Mouse (Mus musculus): ENCODE data around the gene Eno2.
"Not testable (repeated sequence)": the region's sequence is repeated elsewhere in the genome, so short reads cannot be mapped to it uniquely, and the experiment has no call there.

DNA sequence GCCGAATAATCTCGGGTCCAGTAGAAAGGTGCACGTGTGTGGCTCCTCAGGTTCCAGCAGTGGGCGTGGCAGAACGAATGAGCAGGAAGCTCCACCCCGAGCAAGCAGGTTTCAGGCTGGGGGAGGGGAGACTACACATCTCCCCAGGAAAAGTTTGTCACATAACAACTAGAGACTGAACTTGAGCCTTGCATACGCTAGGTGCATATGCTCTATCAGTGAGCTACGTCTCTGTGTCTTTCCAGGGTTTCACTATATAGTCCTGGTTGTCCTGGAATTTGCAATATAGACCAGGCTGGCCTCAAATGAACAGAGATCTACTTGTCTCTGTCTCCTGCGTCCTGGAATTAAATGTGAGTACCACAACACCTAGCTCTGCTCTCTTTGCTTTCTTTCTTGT, 32.9 kb upstream of the Eno2 start:
- not testable (repeated sequence) for TF ChIP-seq CTCF (IDR thresholded peaks at IDR 0.05; ENCODE audit: control insufficient read depth, insufficient read depth, low read length); POLR2A (IDR thresholded peaks at IDR 0.05; ENCODE audit: borderline replicate concordance, control insufficient read depth, low read depth, low read length)
